Mouse (Mus musculus) urinary bladder, postnatal 10 days (tissue): Measurements from ENCODE around the gene Ntm.

ENCODE experiments used
- DNase-seq: peaks from one replicate; pipeline ENCODE4 v3.0.0; 2022; ENCODE audit warnings: low spot score

Gene Ntm

GRCm38 (mm10) chr9:29578226-29578625 is 384.7 kb downstream of the Ntm start:
- no peak for DNase-seq

- no peak for DNase-seq
These were observed 386.8 kb downstream of the Ntm start for GRCm38 (mm10) chr9:29576051-29576533.

- DNase-seq = no peak
These were observed 388.4 kb downstream of the Ntm start for GRCm38 (mm10) chr9:29574548-29574947.

- no peak for DNase-seq
These were observed 394.4 kb downstream of the Ntm start for GRCm38 (mm10) chr9:29568571-29568970.

GRCm38 (mm10) chr9:29562419-29563071 is 400.4 kb downstream of the Ntm start:
- DNase-seq = no peak

- no peak for DNase-seq
These were observed 404.0 kb downstream of the Ntm start for GRCm38 (mm10) chr9:29558915-29559314.

GRCm38 (mm10) chr9:29550582-29550981 is 412.4 kb downstream of the Ntm start:
- no peak for DNase-seq

DNA sequence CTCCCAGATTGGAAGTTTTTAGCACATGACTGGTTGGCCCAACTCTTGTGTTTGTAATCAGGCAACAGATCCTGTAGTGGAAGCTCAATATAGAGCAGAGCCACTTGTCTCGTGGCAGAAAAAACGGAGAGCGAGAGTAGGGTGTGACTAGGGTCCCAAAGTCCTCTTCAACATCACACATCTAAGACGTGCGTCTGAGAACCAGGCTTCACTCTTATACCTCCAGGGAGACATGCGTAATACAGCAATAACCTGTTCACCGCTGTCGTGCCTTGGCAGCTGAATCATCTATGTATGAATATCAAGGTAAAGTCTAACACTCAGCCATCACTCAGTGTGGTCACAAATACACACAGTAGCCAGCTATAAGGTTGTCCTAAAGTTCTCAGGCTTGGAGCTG is 412.8 kb downstream of the Ntm start:
- no peak for DNase-seq

GRCm38 (mm10) chr9:29536415-29536814 is 426.5 kb downstream of the Ntm start:
- DNase-seq = no peak

- no peak for DNase-seq
These were observed 428.2 kb downstream of the Ntm start for GRCm38 (mm10) chr9:29534773-29535172.

DNA sequence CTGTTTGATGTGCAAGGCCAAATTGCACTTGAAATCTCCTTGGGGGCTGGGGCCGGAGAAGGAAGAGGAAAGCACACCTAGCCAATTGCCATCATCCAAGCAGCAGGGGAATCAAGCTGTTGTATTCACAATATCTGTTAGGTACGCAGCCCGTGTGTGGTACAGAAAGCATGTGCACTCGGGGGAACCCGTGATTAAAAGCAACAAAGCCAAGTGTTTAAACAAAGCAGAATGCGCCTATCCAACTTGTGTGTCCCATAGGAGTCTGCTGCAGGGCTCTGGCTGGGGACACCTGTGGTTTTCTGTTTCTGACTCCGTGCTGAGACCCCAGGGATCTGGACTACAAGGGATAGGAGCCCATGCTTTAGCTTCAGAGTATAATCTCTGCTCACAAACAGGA is 428.6 kb downstream of the Ntm start:
- no peak for DNase-seq

- DNase-seq = no peak
These were observed 429.4 kb downstream of the Ntm start for GRCm38 (mm10) chr9:29533556-29533955.

- no peak for DNase-seq
These were observed 431.6 kb downstream of the Ntm start for GRCm38 (mm10) chr9:29531147-29531917.

DNA sequence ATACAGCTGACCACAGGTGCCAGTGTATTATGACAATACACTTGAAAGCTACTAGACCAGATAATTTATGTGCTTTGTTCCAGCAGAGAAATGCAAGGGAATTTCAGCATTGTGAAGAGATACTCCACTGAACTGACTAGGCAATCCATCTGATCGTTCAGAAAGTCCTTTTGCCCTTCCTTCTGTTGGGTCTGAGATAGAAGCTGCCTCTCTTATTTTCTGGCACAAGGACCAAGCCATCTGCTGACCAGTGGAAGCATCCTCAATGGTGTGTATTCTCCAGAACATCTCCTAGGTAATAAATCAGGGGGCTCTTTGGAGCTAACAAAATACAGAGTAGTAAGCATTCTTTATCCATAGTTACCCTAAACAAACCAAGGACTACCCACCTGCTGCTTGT is 438.8 kb downstream of the Ntm start:
- DNase-seq = no peak

GRCm38 (mm10) chr9:29523221-29523620 is 439.7 kb downstream of the Ntm start:
- no peak for DNase-seq

DNA sequence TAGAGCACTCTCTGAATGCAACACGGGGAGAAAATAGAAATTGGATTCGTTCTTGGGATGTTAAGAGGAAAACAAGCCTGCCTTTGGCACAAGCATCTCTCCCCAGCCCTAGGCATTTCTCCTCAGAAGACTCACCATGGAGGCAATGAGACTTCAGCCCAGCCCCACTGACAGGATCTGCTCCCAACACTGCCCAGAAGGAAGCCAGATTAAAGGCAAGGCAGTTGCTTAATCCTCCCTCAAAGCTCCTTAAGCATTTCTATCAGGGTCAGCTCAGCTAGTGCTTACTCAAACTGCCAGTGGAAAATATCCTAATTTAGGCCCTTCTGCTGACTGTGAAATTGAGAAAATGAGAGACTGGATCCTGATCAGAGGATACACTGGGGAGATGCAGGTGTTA is 443.8 kb downstream of the Ntm start:
- DNase-seq = no peak

DNA sequence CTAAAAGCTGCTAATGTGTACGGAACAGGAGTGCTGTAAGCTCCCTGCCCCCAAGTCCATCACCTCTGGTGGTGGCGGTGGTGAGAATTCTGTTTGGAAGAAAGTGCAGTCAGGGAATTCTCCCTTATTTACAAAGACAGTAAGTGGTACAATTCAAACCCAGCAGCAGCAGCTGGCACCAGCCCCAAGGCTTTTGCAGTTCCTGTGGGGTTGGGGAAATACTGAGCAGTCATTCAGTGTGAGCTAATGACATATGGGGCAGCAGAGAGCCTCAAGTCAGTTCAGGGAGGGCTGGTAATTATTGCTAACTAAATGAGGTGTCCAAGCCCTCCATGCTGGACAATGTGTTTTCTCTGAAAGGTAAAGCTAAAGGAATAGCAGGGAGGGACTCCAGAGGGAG is 446.3 kb downstream of the Ntm start:
- no peak for DNase-seq

DNA sequence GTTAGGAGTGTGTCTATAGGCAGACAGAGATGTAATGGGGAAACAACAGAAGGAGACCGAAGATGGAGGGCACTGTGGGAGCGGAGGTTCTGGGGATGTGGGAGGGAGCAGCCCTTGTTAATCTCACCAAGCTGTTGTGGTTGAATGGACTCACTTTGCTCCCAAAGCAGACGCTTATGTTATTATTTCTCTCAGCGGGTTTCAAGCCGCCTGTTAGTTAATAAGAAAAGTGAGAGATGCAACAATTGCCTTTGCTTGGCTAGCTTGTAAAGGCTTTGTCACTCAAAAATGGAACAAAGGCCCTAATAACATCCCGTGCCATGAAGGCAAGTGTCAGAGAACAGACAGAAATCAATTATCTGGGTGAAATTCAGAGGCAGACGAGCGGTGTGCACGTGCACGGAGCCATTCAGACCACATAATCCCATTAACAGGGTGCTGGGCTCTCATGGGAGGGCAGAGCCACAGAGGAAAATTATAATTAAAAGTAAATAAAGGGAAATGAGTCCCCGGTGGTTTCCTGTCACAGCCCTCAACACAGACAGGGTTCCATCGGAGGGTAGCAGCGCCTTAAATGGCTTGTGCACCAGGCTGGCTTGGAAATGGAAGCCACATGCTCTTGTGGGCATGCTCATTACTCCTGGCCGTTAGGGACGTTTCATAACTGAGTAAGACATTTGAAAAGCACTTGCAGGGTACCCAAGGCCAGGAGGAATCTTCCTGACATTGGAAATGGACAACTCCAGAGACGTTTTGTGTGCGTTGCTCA is 448.2 kb downstream of the Ntm start:
- no peak for DNase-seq

DNA sequence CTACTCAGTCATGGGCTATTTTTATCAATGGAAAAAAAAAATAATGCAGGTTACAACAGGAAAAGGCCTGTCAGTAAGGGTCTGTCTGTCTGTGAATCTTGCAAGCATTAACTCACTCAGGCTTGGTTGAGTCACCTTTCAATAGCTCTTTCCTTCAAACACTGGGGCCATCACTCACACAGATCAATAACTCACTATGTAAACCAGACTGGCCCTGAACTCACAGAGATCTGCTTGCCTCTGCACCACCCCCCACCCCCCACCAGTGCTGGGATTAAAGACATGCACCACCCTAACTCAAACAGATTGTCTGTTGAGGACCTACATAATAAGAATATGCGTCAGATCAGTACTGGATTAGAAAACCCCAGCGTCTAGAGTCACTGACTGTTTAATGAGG is 466.9 kb downstream of the Ntm start:
- DNase-seq = no peak

DNA sequence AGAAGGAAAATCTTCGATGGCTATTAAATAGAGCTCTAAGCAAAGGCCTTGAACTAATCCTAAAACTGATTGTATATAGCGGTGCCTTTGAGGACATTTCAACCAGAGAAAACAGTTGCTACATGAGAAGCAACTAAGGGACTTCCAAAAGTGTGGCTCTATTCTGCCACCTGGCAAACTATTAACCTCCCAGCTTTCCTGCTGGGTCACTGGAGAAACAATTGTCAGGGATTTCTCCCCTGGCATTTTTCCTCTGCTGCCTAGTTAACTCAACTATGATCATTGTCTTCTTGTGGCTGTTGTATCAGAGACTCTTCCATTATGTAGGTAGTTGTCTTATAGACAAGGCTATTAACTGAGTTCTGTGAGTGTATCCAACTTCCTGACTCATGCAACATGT is 480.7 kb downstream of the Ntm start:
- DNase-seq = no peak

GRCm38 (mm10) chr9:29479051-29479450 is 483.9 kb downstream of the Ntm start:
- no peak for DNase-seq

DNA sequence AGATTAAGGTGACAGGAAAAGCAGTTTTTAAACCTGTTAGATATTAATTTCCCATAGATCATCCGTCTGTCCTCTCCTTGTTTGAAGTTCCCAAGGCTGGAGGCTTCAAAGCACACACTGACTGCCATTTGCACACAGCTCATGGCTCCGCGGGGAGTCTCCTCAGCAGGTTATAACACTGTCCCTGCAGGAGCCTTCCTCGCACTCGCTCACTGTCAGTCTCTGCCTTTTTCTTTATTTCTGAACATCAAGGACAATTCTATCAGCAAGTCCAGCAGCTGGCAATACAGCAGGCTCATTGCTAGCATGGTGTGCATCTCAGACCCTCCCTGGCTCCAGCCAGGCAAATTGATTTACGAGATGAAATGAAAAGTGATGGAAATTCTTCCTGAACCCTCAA is 485.7 kb downstream of the Ntm start:
- no peak for DNase-seq

DNA sequence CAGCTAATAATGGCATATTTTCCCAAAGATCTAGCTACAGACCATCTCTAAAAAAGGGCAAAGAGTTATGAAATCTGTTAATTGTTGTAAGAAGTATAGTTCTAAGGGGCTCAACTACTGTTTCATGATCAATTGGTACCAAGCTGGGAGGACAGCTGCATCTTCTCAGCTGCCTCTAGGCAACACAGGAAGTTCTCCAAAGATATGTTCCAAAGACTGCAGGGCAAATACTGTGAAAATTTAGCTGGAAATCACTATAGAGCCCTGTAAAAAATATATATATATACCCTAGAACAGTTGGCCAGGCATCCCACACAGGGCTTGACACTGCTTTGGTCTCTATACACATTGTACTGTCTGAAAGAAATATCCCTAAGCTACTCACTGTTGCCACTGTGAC is 489.5 kb downstream of the Ntm start:
- DNase-seq = no peak
